Mouse (Mus musculus) CH12.LX (cell line): ENCODE results near the gene Atad1. TPM values are rescaled to one million over a fixed set of nuclear protein-coding genes. Genes with fewer than 3 reads are reported as not detected.

Experiments
- DNase-seq: peaks from one replicate; pipeline ENCODE4 v3.0.0-alpha.2; 2013; ENCODE audit errors: extremely low read depth
- H3K27ac ChIP-seq: 2 replicates; pipeline ENCODE4 v1.5.1; 2012; ENCODE audit warnings: low read depth, mild to moderate bottlenecking, control low read depth, moderate library complexity; ENCODE audit not compliant: insufficient read depth
- H3K27me3 ChIP-seq: replicated peaks from 2 replicates; pipeline ENCODE3; 2012; ENCODE audit warnings: inconsistent platforms
- H3K36me3 ChIP-seq, 2 experiments: replicated peaks in 1 of 2; 2 replicates each; pipeline versions ENCODE3 to v1.6.1; 2012; ENCODE audit warnings: inconsistent platforms in 1 of 2, low read length in 1 of 2, mild to moderate bottlenecking in 1 of 2, mixed read lengths in 1 of 2, moderate library complexity in 1 of 2; ENCODE audit not compliant: control insufficient read depth in 1 of 2, insufficient read depth in 1 of 2
- H3K4me1 ChIP-seq, 2 experiments: 2 replicates each; pipeline ENCODE4 v1.6.1; 2012; ENCODE audit warnings: inconsistent platforms in 1 of 2, moderate library complexity in 1 of 2; ENCODE audit not compliant: insufficient read depth in 2 of 2, control insufficient read depth in 1 of 2
- H3K4me2 ChIP-seq: 2 replicates; pipeline ENCODE4 v1.6.1; 2012; ENCODE audit warnings: low read depth, mild to moderate bottlenecking, control low read depth; ENCODE audit not compliant: poor library complexity, insufficient read depth, severe bottlenecking
- H3K4me3 ChIP-seq, 3 experiments: fragments of 150-350 bp in 1 of 3; sonication (generic) in 1 of 3; replicated peaks in 1 of 3; 2 replicates each; pipeline versions ENCODE3 to v1.5.1; 2011 to 2012; ENCODE audit warnings: low read depth in 2 of 3, low read length in 2 of 3, mild to moderate bottlenecking in 2 of 3, moderate library complexity in 2 of 3, control low read depth in 1 of 3, improper control_type of control experiment in 1 of 3, inconsistent platforms in 1 of 3, mixed read lengths in 1 of 3; ENCODE audit not compliant: poor library complexity in 1 of 3
- H3K79me2 ChIP-seq: replicated peaks from 2 replicates; pipeline ENCODE4 v1.6.1; 2012; ENCODE audit warnings: mild to moderate bottlenecking, moderate library complexity; ENCODE audit not compliant: control insufficient read depth, poor library complexity, insufficient read depth, severe bottlenecking; ENCODE audit errors: extremely low read depth
- H3K9ac ChIP-seq: 2 replicates; pipeline ENCODE4 v1.6.1; 2012; ENCODE audit warnings: low read depth, mild to moderate bottlenecking, control low read depth, moderate library complexity; ENCODE audit not compliant: insufficient read depth
- H3K9me3 ChIP-seq: replicated peaks from 2 replicates; pipeline ENCODE3; 2012; ENCODE audit warnings: low read length, inconsistent platforms, mixed read lengths
- CHD1 ChIP-seq: IDR thresholded peaks from 2 replicates; pipeline ENCODE4 v1.6.1; 2012; ENCODE audit warnings: low read depth, low read length, improper control_type of control experiment, inconsistent platforms
- CTCF ChIP-seq, 2 experiments: IDR thresholded peaks in 1 of 2; conservative IDR thresholded peaks in 1 of 2; 2 replicates each; pipeline ENCODE4 v1.5.1; 2011 to 2012; ENCODE audit warnings: low read depth in 2 of 2, low read length in 2 of 2, improper control_type of control experiment in 1 of 2, inconsistent platforms in 1 of 2, mild to moderate bottlenecking in 1 of 2, moderate library complexity in 1 of 2
- ELF1 ChIP-seq: IDR thresholded peaks from 2 replicates; pipeline ENCODE4 v1.6.1; 2014; ENCODE audit warnings: low read depth, mild to moderate bottlenecking, inconsistent platforms, low read length, improper control_type of control experiment
- EP300 ChIP-seq: IDR thresholded peaks from 2 replicates; pipeline ENCODE4 v1.6.1; 2011; ENCODE audit warnings: low read length, improper control_type of control experiment
- ETS1 ChIP-seq: conservative IDR thresholded peaks from 2 replicates; pipeline ENCODE4 v1.6.1; 2012; ENCODE audit warnings: low read depth, mild to moderate bottlenecking, inconsistent platforms, low read length, improper control_type of control experiment, moderate library complexity
- GABPA ChIP-seq: IDR thresholded peaks from 2 replicates; pipeline ENCODE4 v1.6.1; 2012; ENCODE audit warnings: low read depth, low read length, improper control_type of control experiment, inconsistent platforms; ENCODE audit not compliant: insufficient replicate concordance
- IRF4 ChIP-seq: IDR thresholded peaks from 2 replicates; pipeline ENCODE4 v1.6.1; 2014; ENCODE audit warnings: low read depth, mild to moderate bottlenecking, inconsistent platforms, low read length, improper control_type of control experiment
- JUND ChIP-seq: conservative IDR thresholded peaks from 2 replicates; pipeline ENCODE4 v1.6.1; 2011; ENCODE audit warnings: low read depth, low read length, improper control_type of control experiment
- MAFK ChIP-seq: IDR thresholded peaks from 2 replicates; pipeline ENCODE4 v1.6.1; 2011; ENCODE audit warnings: low read length, improper control_type of control experiment; ENCODE audit not compliant: insufficient replicate concordance
- PAX5 ChIP-seq: IDR thresholded peaks from 2 replicates; pipeline ENCODE4 v1.6.1; 2012; ENCODE audit warnings: low read length, inconsistent platforms, mixed read lengths
- POLR2AphosphoS2 ChIP-seq: IDR thresholded peaks from 2 replicates; pipeline ENCODE4 v1.6.1; 2011; ENCODE audit warnings: low read depth, low read length, improper control_type of control experiment
- RCOR1 ChIP-seq: conservative IDR thresholded peaks from 2 replicates; pipeline ENCODE4 v1.6.1; 2012; ENCODE audit warnings: low read depth, mild to moderate bottlenecking, inconsistent platforms, low read length, improper control_type of control experiment
- SMC3 ChIP-seq: IDR thresholded peaks from 2 replicates; pipeline ENCODE4 v1.6.1; 2011; ENCODE audit warnings: low read depth, low read length, improper control_type of control experiment
- UBTF ChIP-seq: IDR thresholded peaks from 2 replicates; pipeline ENCODE4 v1.6.1; 2012; ENCODE audit warnings: low read depth, mild to moderate bottlenecking, inconsistent platforms, low read length, improper control_type of control experiment, moderate library complexity
- USF1 ChIP-seq: IDR thresholded peaks from 2 replicates; pipeline ENCODE4 v1.6.1; 2014; ENCODE audit warnings: low read depth, mild to moderate bottlenecking, inconsistent platforms, low read length, improper control_type of control experiment
- ZKSCAN1 ChIP-seq: IDR thresholded peaks from 2 replicates; pipeline ENCODE4 v1.6.1; 2012; ENCODE audit warnings: low read depth, inconsistent platforms, low read length, improper control_type of control experiment, borderline replicate concordance
- ZMIZ1 ChIP-seq: IDR thresholded peaks from 2 replicates; pipeline ENCODE4 v1.6.1; 2012; ENCODE audit warnings: low read depth, mild to moderate bottlenecking, inconsistent platforms, low read length, improper control_type of control experiment
- ZNF384 ChIP-seq: IDR thresholded peaks from 2 replicates; pipeline ENCODE4 v1.6.1; 2012; ENCODE audit warnings: low read depth, low read length, improper control_type of control experiment, inconsistent platforms
- dilution Hi-C: fragments of 300-500 bp; cut with MboI; formaldehyde crosslinking; loops from 2 replicates; pipeline ENCODE4 v1.14.3; 2020; ENCODE audit warnings: low sequenced_read_pairs; ENCODE audit not compliant: extremely low pct_unique_long_range_greater_than_20kb, extremely low pct_ligation_motif_present
- in situ Hi-C: fragments of 300-500 bp; cut with MboI; formaldehyde crosslinking; loops from 3 replicates; pipeline ENCODE4 v1.14.3; 2019; ENCODE audit warnings: low sequenced_read_pairs, low pct_ligation_motif_present, low pct_unique_long_range_greater_than_20kb, mixed read lengths
- polyA plus RNA-seq: library from polyadenylated mRNA; unstranded; fragments of >175 nt; gene quantifications from 2 replicates; pipeline ENCODE4 v1.2.1, GENCODE M21; 2012; ENCODE audit warnings: low read depth; ENCODE audit not compliant: insufficient read length
- total RNA-seq, 2 experiments: library from RNA; depleted of rRNA; stranded (reverse); fragments of 300-350 nt in 1 of 2; fragments of >200 nt in 1 of 2; gene quantifications; 2 replicates each; pipeline ENCODE4 v1.2.3; 2012 to 2014

Atad1 gene
- total and polyA plus RNA-seq, 3 experiments: 78.5 to 268 (median 103) TPM

DNA sequence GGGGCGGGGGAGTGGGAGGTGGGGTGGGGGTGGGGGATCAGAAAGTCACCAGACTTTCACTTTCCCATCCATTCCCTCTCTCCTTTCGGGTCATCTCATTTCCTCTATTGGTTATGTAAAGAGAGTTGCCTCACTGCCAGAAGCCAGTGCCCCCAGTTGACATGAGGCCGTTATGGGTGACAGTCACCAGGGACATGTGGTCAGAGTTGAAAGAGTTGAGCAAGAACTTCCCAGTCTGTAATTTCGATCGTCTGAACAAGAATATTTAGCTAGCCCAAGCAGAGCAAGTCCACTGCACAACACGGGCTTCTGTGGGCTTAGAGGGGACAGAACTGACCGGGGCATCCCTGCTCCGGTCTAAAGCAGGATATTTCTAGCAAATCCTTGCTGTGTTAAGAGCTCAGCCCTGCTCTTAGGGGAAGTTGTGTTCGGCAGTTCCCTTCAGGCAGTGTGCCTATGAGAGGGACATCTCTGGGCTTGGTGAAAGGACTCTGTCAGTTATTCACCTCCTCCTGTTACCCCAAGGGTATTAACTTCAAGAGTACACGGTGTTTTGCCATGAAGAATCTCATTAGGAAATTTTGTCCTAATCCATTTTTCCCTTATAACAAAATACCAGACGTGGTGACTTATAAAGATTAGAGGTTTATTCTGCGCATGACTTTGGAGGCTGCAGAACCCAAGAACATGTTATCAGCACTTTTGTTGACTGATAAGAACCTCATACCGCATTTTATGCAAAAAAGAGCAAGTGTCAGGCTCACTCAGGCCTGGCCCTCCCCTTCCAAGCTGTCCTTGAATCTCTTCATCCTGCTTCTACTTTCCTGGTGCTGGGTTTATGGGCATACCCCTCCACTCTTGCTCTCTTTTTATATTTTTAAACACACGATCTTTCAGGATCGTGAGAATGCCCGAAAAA is 102.0 kb downstream of the Atad1 start (continued):
- TF ChIP-seq ZMIZ1: no peak
- TF ChIP-seq ZKSCAN1: no peak
- TF ChIP-seq ZNF384: no peak
- no peak for TF ChIP-seq ELF1
- no peak for TF ChIP-seq JUND
- peak; percentile 84 for TF ChIP-seq IRF4
- TF ChIP-seq SMC3: no peak
- no peak for TF ChIP-seq PAX5
- TF ChIP-seq POLR2AphosphoS2: no peak
- no peak for TF ChIP-seq CHD1
- 0 out of 2 replicates have a peak, but pooled peaks have one; percentile 41 for TF ChIP-seq MAFK
- no peak for TF ChIP-seq CTCF (conservative IDR thresholded peaks at IDR 0.05 in 1 of 2, IDR thresholded peaks at IDR 0.05 in 1 of 2; ENCODE audit: low read depth in 2 of 2, low read length in 2 of 2)
- no peak for TF ChIP-seq GABPA
- no peak for TF ChIP-seq UBTF

DNA sequence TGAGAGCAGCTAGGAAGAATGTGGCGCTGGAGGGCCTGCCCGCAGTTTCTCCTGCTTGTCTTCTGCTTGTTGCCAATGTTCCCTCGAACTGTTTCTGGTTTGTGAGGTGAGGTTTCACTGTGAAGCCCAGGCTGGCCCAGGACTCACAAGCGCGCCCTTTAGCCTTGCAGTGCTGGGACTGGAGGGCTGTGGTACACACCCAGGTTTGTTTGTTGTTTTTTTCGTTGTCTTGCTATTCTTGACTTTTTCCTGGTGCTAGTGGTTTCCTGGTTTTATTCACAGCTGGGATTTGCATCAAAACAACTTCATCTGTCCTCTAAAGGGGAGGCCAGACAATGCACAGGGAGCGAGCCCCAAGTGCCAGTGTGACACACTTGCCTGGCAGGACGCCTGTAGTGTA is 104.7 kb downstream of the Atad1 start:
- in situ Hi-C loops: no loop called here
- Histone ChIP-seq H3K79me2 (no peaks in the 10 kb centered on the region), H3K9ac (no peak overlapping the region), H3K27ac (no peak overlapping the region), H3K9me3 (no peaks in the 10 kb centered on the region), H3K27me3 (peaks cover 1% of the 10 kb centered on the region), H3K4me2 (no peak overlapping the region), H3K4me3 (no peak overlapping the region), H3K36me3 (no peaks in the 10 kb centered on the region), H3K4me1 (peaks cover 4 to 25% of the 10 kb centered on the region in 2 experiments)
- dilution Hi-C loops: no loop called here
- no peak for DNase-seq
- TF ChIP-seq EP300 (no peak), RCOR1 (no peak), ETS1 (no peak), USF1 (no peak)
